Mouse (Mus musculus) CH12.LX (cell line): ENCODE measurements around the gene Kif24. TPM values are rescaled to one million over a fixed set of nuclear protein-coding genes. Genes with fewer than 3 reads are reported as not detected.

Source experiments
- DNase-seq: peaks from one replicate; pipeline ENCODE4 v3.0.0-alpha.2; 2013; ENCODE audit errors: extremely low read depth
- H3K27ac ChIP-seq: 2 replicates; pipeline ENCODE4 v1.5.1; 2012; ENCODE audit warnings: low read depth, mild to moderate bottlenecking, control low read depth, moderate library complexity; ENCODE audit not compliant: insufficient read depth
- H3K27me3 ChIP-seq: replicated peaks from 2 replicates; pipeline ENCODE3; 2012; ENCODE audit warnings: inconsistent platforms
- H3K36me3 ChIP-seq, 2 experiments: replicated peaks in 1 of 2; 2 replicates each; pipeline versions ENCODE3 to v1.6.1; 2012; ENCODE audit warnings: inconsistent platforms in 1 of 2, low read length in 1 of 2, mild to moderate bottlenecking in 1 of 2, mixed read lengths in 1 of 2, moderate library complexity in 1 of 2; ENCODE audit not compliant: control insufficient read depth in 1 of 2, insufficient read depth in 1 of 2
- H3K4me1 ChIP-seq, 2 experiments: 2 replicates each; pipeline ENCODE4 v1.6.1; 2012; ENCODE audit warnings: inconsistent platforms in 1 of 2, moderate library complexity in 1 of 2; ENCODE audit not compliant: insufficient read depth in 2 of 2, control insufficient read depth in 1 of 2
- H3K4me2 ChIP-seq: 2 replicates; pipeline ENCODE4 v1.6.1; 2012; ENCODE audit warnings: low read depth, mild to moderate bottlenecking, control low read depth; ENCODE audit not compliant: poor library complexity, insufficient read depth, severe bottlenecking
- H3K4me3 ChIP-seq, 3 experiments: fragments of 150-350 bp in 1 of 3; sonication (generic) in 1 of 3; replicated peaks in 1 of 3; 2 replicates each; pipeline versions ENCODE3 to v1.5.1; 2011 to 2012; ENCODE audit warnings: low read depth in 2 of 3, low read length in 2 of 3, mild to moderate bottlenecking in 2 of 3, moderate library complexity in 2 of 3, control low read depth in 1 of 3, improper control_type of control experiment in 1 of 3, inconsistent platforms in 1 of 3, mixed read lengths in 1 of 3; ENCODE audit not compliant: poor library complexity in 1 of 3
- H3K79me2 ChIP-seq: replicated peaks from 2 replicates; pipeline ENCODE4 v1.6.1; 2012; ENCODE audit warnings: mild to moderate bottlenecking, moderate library complexity; ENCODE audit not compliant: control insufficient read depth, poor library complexity, insufficient read depth, severe bottlenecking; ENCODE audit errors: extremely low read depth
- H3K9ac ChIP-seq: 2 replicates; pipeline ENCODE4 v1.6.1; 2012; ENCODE audit warnings: low read depth, mild to moderate bottlenecking, control low read depth, moderate library complexity; ENCODE audit not compliant: insufficient read depth
- H3K9me3 ChIP-seq: replicated peaks from 2 replicates; pipeline ENCODE3; 2012; ENCODE audit warnings: low read length, inconsistent platforms, mixed read lengths
- CHD1 ChIP-seq: IDR thresholded peaks from 2 replicates; pipeline ENCODE4 v1.6.1; 2012; ENCODE audit warnings: low read depth, low read length, improper control_type of control experiment, inconsistent platforms
- CTCF ChIP-seq, 2 experiments: IDR thresholded peaks in 1 of 2; conservative IDR thresholded peaks in 1 of 2; 2 replicates each; pipeline ENCODE4 v1.5.1; 2011 to 2012; ENCODE audit warnings: low read depth in 2 of 2, low read length in 2 of 2, improper control_type of control experiment in 1 of 2, inconsistent platforms in 1 of 2, mild to moderate bottlenecking in 1 of 2, moderate library complexity in 1 of 2
- E2F4 ChIP-seq: IDR thresholded peaks from 2 replicates; pipeline ENCODE4 v1.6.1; 2011; ENCODE audit warnings: low read depth, low read length, improper control_type of control experiment; ENCODE audit not compliant: insufficient replicate concordance
- ELF1 ChIP-seq: IDR thresholded peaks from 2 replicates; pipeline ENCODE4 v1.6.1; 2014; ENCODE audit warnings: low read depth, mild to moderate bottlenecking, inconsistent platforms, low read length, improper control_type of control experiment
- EP300 ChIP-seq: IDR thresholded peaks from 2 replicates; pipeline ENCODE4 v1.6.1; 2011; ENCODE audit warnings: low read length, improper control_type of control experiment
- ETS1 ChIP-seq: conservative IDR thresholded peaks from 2 replicates; pipeline ENCODE4 v1.6.1; 2012; ENCODE audit warnings: low read depth, mild to moderate bottlenecking, inconsistent platforms, low read length, improper control_type of control experiment, moderate library complexity
- HCFC1 ChIP-seq: IDR thresholded peaks from 2 replicates; pipeline ENCODE4 v1.6.1; 2012; ENCODE audit warnings: low read depth, mild to moderate bottlenecking, inconsistent platforms, low read length, improper control_type of control experiment
- IRF4 ChIP-seq: IDR thresholded peaks from 2 replicates; pipeline ENCODE4 v1.6.1; 2014; ENCODE audit warnings: low read depth, mild to moderate bottlenecking, inconsistent platforms, low read length, improper control_type of control experiment
- JUN ChIP-seq: IDR thresholded peaks from 2 replicates; pipeline ENCODE4 v1.6.1; 2011; ENCODE audit warnings: low read depth, mild to moderate bottlenecking, low read length, improper control_type of control experiment, moderate library complexity; ENCODE audit not compliant: insufficient read depth
- JUND ChIP-seq: conservative IDR thresholded peaks from 2 replicates; pipeline ENCODE4 v1.6.1; 2011; ENCODE audit warnings: low read depth, low read length, improper control_type of control experiment
- KAT2A ChIP-seq: IDR thresholded peaks from 2 replicates; pipeline ENCODE4 v1.6.1; 2012; ENCODE audit warnings: low read length, improper control_type of control experiment, inconsistent platforms; ENCODE audit not compliant: insufficient replicate concordance
- MAX ChIP-seq: IDR thresholded peaks from 2 replicates; pipeline ENCODE4 v1.6.1; 2011; ENCODE audit warnings: low read length, improper control_type of control experiment
- MAZ ChIP-seq: IDR thresholded peaks from 2 replicates; pipeline ENCODE4 v1.6.1; 2012; ENCODE audit warnings: low read depth, mild to moderate bottlenecking, inconsistent platforms, low read length, improper control_type of control experiment, moderate library complexity
- MEF2A ChIP-seq: IDR thresholded peaks from 2 replicates; pipeline ENCODE4 v1.6.1; 2014; ENCODE audit warnings: low read depth, mild to moderate bottlenecking, inconsistent platforms, low read length, improper control_type of control experiment, borderline replicate concordance
- NRF1 ChIP-seq: IDR thresholded peaks from 2 replicates; pipeline ENCODE4 v1.6.1; 2014; ENCODE audit warnings: low read depth, mild to moderate bottlenecking, inconsistent platforms, low read length, improper control_type of control experiment, moderate library complexity
- POLR2A ChIP-seq: IDR thresholded peaks from 2 replicates; pipeline ENCODE4 v1.6.1; 2011; ENCODE audit warnings: low read depth, mild to moderate bottlenecking, improper control_type of control experiment, low read length
- POLR2AphosphoS2 ChIP-seq: IDR thresholded peaks from 2 replicates; pipeline ENCODE4 v1.6.1; 2011; ENCODE audit warnings: low read depth, low read length, improper control_type of control experiment
- SMC3 ChIP-seq: IDR thresholded peaks from 2 replicates; pipeline ENCODE4 v1.6.1; 2011; ENCODE audit warnings: low read depth, low read length, improper control_type of control experiment
- TBP ChIP-seq: conservative IDR thresholded peaks from 2 replicates; pipeline ENCODE4 v1.6.1; 2011; ENCODE audit warnings: low read depth, low read length, improper control_type of control experiment
- TCF12 ChIP-seq: IDR thresholded peaks from 2 replicates; pipeline ENCODE4 v1.6.1; 2014; ENCODE audit warnings: low read depth, mild to moderate bottlenecking, inconsistent platforms, low read length, improper control_type of control experiment
- USF1 ChIP-seq: IDR thresholded peaks from 2 replicates; pipeline ENCODE4 v1.6.1; 2014; ENCODE audit warnings: low read depth, mild to moderate bottlenecking, inconsistent platforms, low read length, improper control_type of control experiment
- ZC3H11A ChIP-seq: IDR thresholded peaks from 2 replicates; pipeline ENCODE4 v1.6.1; 2012; ENCODE audit warnings: low read depth, mild to moderate bottlenecking, inconsistent platforms, low read length, improper control_type of control experiment
- ZKSCAN1 ChIP-seq: IDR thresholded peaks from 2 replicates; pipeline ENCODE4 v1.6.1; 2012; ENCODE audit warnings: low read depth, inconsistent platforms, low read length, improper control_type of control experiment, borderline replicate concordance
- ZNF384 ChIP-seq: IDR thresholded peaks from 2 replicates; pipeline ENCODE4 v1.6.1; 2012; ENCODE audit warnings: low read depth, low read length, improper control_type of control experiment, inconsistent platforms
- dilution Hi-C: fragments of 300-500 bp; cut with MboI; formaldehyde crosslinking; loops from 2 replicates; pipeline ENCODE4 v1.14.3; 2020; ENCODE audit warnings: low sequenced_read_pairs; ENCODE audit not compliant: extremely low pct_unique_long_range_greater_than_20kb, extremely low pct_ligation_motif_present
- in situ Hi-C: fragments of 300-500 bp; cut with MboI; formaldehyde crosslinking; loops from 3 replicates; pipeline ENCODE4 v1.14.3; 2019; ENCODE audit warnings: low sequenced_read_pairs, low pct_ligation_motif_present, low pct_unique_long_range_greater_than_20kb, mixed read lengths
- polyA plus RNA-seq: library from polyadenylated mRNA; unstranded; fragments of >175 nt; gene quantifications from 2 replicates; pipeline ENCODE4 v1.2.1, GENCODE M21; 2012; ENCODE audit warnings: low read depth; ENCODE audit not compliant: insufficient read length
- total RNA-seq, 2 experiments: library from RNA; depleted of rRNA; stranded (reverse); fragments of 300-350 nt in 1 of 2; fragments of >200 nt in 1 of 2; gene quantifications; 2 replicates each; pipeline ENCODE4 v1.2.3; 2012 to 2014

Gene Kif24
- total and polyA plus RNA-seq, 3 experiments = 6.4 to 8.6 (median 8.4) TPM

GRCm38 (mm10) chr4:41497046-41497445, 32.4 kb upstream of the Kif24 start:
- Histone ChIP-seq H3K4me1 (no peaks in the 10 kb centered on the region), H3K9ac (no peak overlapping the region), H3K27me3 (peaks cover 34% of the 10 kb centered on the region), H3K4me2 (no peak overlapping the region), H3K27ac (no peak overlapping the region), H3K36me3 (no peaks in the 10 kb centered on the region), H3K9me3 (peaks cover 14% of the 10 kb centered on the region), H3K79me2 (no peaks in the 10 kb centered on the region), H3K4me3 (no peak overlapping the region)
- dilution Hi-C loops = no loop called here
- in situ Hi-C loops = no loop called here
- TF ChIP-seq MAX (no peak), ELF1 (no peak), EP300 (no peak), MAZ (no peak), TBP (no peak), IRF4 (no peak), ZC3H11A (no peak), ZKSCAN1 (no peak), TCF12 (no peak), CTCF (conservative IDR thresholded peaks at IDR 0.05 in 1 of 2, IDR thresholded peaks at IDR 0.05 in 1 of 2; ENCODE audit: low read depth in 2 of 2, low read length in 2 of 2) (no peak), CHD1 (no peak)
- DNase-seq = no peak

- no peak overlapping the region for H3K4me2 ChIP-seq
- DNase-seq = no peak
- H3K79me2 ChIP-seq = no peaks in the 10 kb centered on the region
- H3K4me1 ChIP-seq = no peaks in the 10 kb centered on the region
- in situ Hi-C loops = no loop called here
- H3K27ac ChIP-seq = no peak overlapping the region
- H3K9me3 ChIP-seq = peaks cover 14% of the 10 kb centered on the region
- H3K9ac ChIP-seq = no peak overlapping the region
- no peak for TF ChIP-seq USF1
- TF ChIP-seq SMC3 = no peak
- no peak for TF ChIP-seq MEF2A
- TF ChIP-seq E2F4 = no peak
- TF ChIP-seq EP300 = no peak
- no peak for TF ChIP-seq KAT2A
- no peak for TF ChIP-seq HCFC1
- TF ChIP-seq NRF1 = no peak
- TF ChIP-seq JUN = no peak
- TF ChIP-seq TBP = no peak
- no peak for TF ChIP-seq ETS1
- no peak for TF ChIP-seq JUND
- no peak for TF ChIP-seq ZNF384
- no peak for TF ChIP-seq POLR2A
- TF ChIP-seq POLR2AphosphoS2 = no peak
- TF ChIP-seq ZKSCAN1 = no peak
- dilution Hi-C loops = no loop called here
- no peaks in the 10 kb centered on the region for H3K36me3 ChIP-seq
- H3K27me3 ChIP-seq = peaks cover 24% of the 10 kb centered on the region
- H3K4me3 ChIP-seq = no peak overlapping the region
Measured at GRCm38 (mm10) chr4:41495850-41496249, 31.2 kb upstream of the Kif24 start.
